Mouse (Mus musculus): ENCODE data around the gene Anks4b. TPM values are rescaled to one million over a fixed set of nuclear protein-coding genes. Genes with fewer than 3 reads are reported as not detected.
A peak's percentile ranks its signal among the peaks of the same experiment; 100 is the strongest.

Gene Anks4b
- polyA plus RNA-seq, 1 experiment from 2014 or later: 2.4 TPM

GRCm38 (mm10) chr7:120145191-120145590 lies 28.5 kb upstream of the Anks4b start, which contains the start of gene Zp2:
Gene Zp2 (minus strand): TSS chr7:120145291.
- no peaks in the 10 kb centered on the region for H3K27me3 ChIP-seq (ENCODE audit: insufficient read depth, low read length)
- 64% methylated on average over 9 of the region's 9 CpGs for WGBS (ENCODE audit: insufficient replicate concordance)
- H3K9me3 ChIP-seq (ENCODE audit: low read length): no peaks in the 10 kb centered on the region
- DNase-seq (no peak), ATAC-seq (no peak)
- TF ChIP-seq CTCF (IDR thresholded peaks at IDR 0.05; ENCODE audit: low read depth) (no peak), EP300 (IDR thresholded peaks at IDR 0.05; ENCODE audit: low read depth) (no peak)
- no peak within 1 kb of the TSS for H3K27ac ChIP-seq (ENCODE audit: low read depth)
- H3K4me2 ChIP-seq (ENCODE audit: low read depth, low read length): no peak within 1 kb of the TSS
- no peak within 1 kb of the TSS for H3K9ac ChIP-seq (replicated peaks)
- 0 out of 2 replicates have a peak, but pooled peaks cover 3% of the 10 kb centered on the region for H3K4me1 ChIP-seq (ENCODE audit: insufficient read depth)
- no peaks in the 10 kb centered on the region for H3K36me3 ChIP-seq (replicated peaks; ENCODE audit: insufficient read depth, low read length)
- no peak within 1 kb of the TSS for H3K4me3 ChIP-seq (ENCODE audit: low read depth, low read length)

GRCm38 (mm10) chr7:120150257-120150656 lies 23.4 kb upstream of the Anks4b start:
- 0 out of 2 replicates have a peak, but pooled peaks cover 3% of the 10 kb centered on the region for H3K4me1 ChIP-seq (ENCODE audit: insufficient read depth)
- H3K4me3 ChIP-seq (ENCODE audit: low read depth, low read length): no peak overlapping the region
- H3K36me3 ChIP-seq (replicated peaks; ENCODE audit: insufficient read depth, low read length): no peaks in the 10 kb centered on the region
- no peaks in the 10 kb centered on the region for H3K27me3 ChIP-seq (ENCODE audit: insufficient read depth, low read length)
- peak overlapping the region; percentile 67 for H3K27ac ChIP-seq (ENCODE audit: low read depth)
- H3K9me3 ChIP-seq (ENCODE audit: low read length): no peaks in the 10 kb centered on the region
- H3K4me2 ChIP-seq (ENCODE audit: low read depth, low read length): no peak overlapping the region
- DNase-seq (peak; percentile 24), ATAC-seq (peak; percentile 85)
- TF ChIP-seq CTCF (IDR thresholded peaks at IDR 0.05; ENCODE audit: low read depth): no peak
- no peak for TF ChIP-seq EP300 (IDR thresholded peaks at IDR 0.05; ENCODE audit: low read depth)
- WGBS (ENCODE audit: insufficient replicate concordance): 26% methylated on average over 3 of the region's 3 CpGs
- H3K9ac ChIP-seq (replicated peaks): no peak overlapping the region

- TF ChIP-seq EP300 (IDR thresholded peaks at IDR 0.05; ENCODE audit: low read depth): no peak
- Histone ChIP-seq H3K36me3 (replicated peaks; ENCODE audit: insufficient read depth, low read length) (no peaks in the 10 kb centered on the region), H3K9me3 (ENCODE audit: low read length) (no peaks in the 10 kb centered on the region), H3K4me2 (ENCODE audit: low read depth, low read length) (no peak overlapping the region), H3K9ac (replicated peaks) (no peak overlapping the region), H3K27ac (ENCODE audit: low read depth) (peak overlapping the region; percentile 67; the same call in 1 of the 2 replicates), H3K27me3 (ENCODE audit: insufficient read depth, low read length) (no peaks in the 10 kb centered on the region), H3K4me1 (ENCODE audit: insufficient read depth) (0 out of 2 replicates have a peak, but pooled peaks cover 3% of the 10 kb centered on the region), H3K4me3 (ENCODE audit: low read depth, low read length) (no peak overlapping the region)
- 66% methylated on average over 2 of the region's 2 CpGs for WGBS (ENCODE audit: insufficient replicate concordance)
- peak; percentile 64; the same call in 1 of the 2 replicates for ATAC-seq
- DNase-seq: no peak
These were observed 22.8 kb upstream of the Anks4b start for GRCm38 (mm10) chr7:120150898-120151297.

DNA sequence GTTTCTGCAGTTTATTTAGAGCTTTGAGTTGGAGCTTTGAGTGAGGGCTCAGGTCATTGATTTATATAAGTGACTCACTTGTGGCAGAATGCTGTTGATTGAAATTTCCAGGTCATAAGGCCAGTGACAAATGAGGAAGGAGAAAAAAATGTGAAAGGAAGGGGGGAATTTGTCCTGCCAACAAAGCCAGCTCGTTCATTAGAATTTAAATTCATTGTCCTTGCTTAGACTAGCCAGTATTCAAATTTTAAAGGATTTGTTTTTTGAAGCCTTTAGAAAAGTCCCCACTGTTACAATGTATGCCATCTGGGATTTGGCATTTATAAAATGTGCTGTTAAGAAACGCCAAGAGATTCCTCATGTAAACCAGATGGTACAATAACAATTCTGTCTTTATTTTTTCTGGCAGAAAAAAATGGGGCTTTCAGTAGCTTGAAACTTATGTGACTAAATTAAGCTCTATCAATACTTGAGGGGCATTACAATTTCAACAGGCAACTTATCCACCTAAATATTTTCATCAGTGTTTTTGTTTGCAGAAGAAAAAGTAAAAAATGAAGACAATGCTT lies 16.7 kb upstream of the Anks4b start:
- TF ChIP-seq CTCF (IDR thresholded peaks at IDR 0.05; ENCODE audit: low read depth) (no peak), EP300 (IDR thresholded peaks at IDR 0.05; ENCODE audit: low read depth) (no peak)
- Histone ChIP-seq H3K4me3 (ENCODE audit: low read depth, low read length) (no peak overlapping the region), H3K4me1 (ENCODE audit: insufficient read depth) (no peaks in the 10 kb centered on the region)

GRCm38 (mm10) chr7:120157575-120158061 lies 16.0 kb upstream of the Anks4b start:
- no peak for DNase-seq
- ATAC-seq: no peak
- no peaks in the 10 kb centered on the region for H3K27me3 ChIP-seq (ENCODE audit: insufficient read depth, low read length)
- H3K9me3 ChIP-seq (ENCODE audit: low read length): no peaks in the 10 kb centered on the region
- H3K9ac ChIP-seq (replicated peaks): no peak overlapping the region
- no peak overlapping the region for H3K27ac ChIP-seq (ENCODE audit: low read depth)
- no peaks in the 10 kb centered on the region for H3K4me1 ChIP-seq (ENCODE audit: insufficient read depth)
- H3K4me2 ChIP-seq (ENCODE audit: low read depth, low read length): no peak overlapping the region
- 70% methylated on average over 5 of the region's 5 CpGs for WGBS (ENCODE audit: insufficient replicate concordance)
- no peak overlapping the region for H3K4me3 ChIP-seq (ENCODE audit: low read depth, low read length)
- no peak for TF ChIP-seq EP300 (IDR thresholded peaks at IDR 0.05; ENCODE audit: low read depth)
- TF ChIP-seq CTCF (IDR thresholded peaks at IDR 0.05; ENCODE audit: low read depth): no peak
- no peaks in the 10 kb centered on the region for H3K36me3 ChIP-seq (replicated peaks; ENCODE audit: insufficient read depth, low read length)

More for the DNA sequence above, 16.7 kb upstream of the Anks4b start:
- H3K9me3 ChIP-seq (ENCODE audit: low read length): no peaks in the 10 kb centered on the region
- ATAC-seq: no peak
- H3K27me3 ChIP-seq (ENCODE audit: insufficient read depth, low read length): no peaks in the 10 kb centered on the region
- H3K27ac ChIP-seq (ENCODE audit: low read depth): no peak overlapping the region
- 52% methylated on average over 2 of the region's 2 CpGs for WGBS (ENCODE audit: insufficient replicate concordance)
- no peak overlapping the region for H3K4me2 ChIP-seq (ENCODE audit: low read depth, low read length)
- no peak overlapping the region for H3K9ac ChIP-seq (replicated peaks)
- DNase-seq: no peak
- H3K36me3 ChIP-seq (replicated peaks; ENCODE audit: insufficient read depth, low read length): no peaks in the 10 kb centered on the region

GRCm38 (mm10) chr7:120158121-120158613 lies 15.5 kb upstream of the Anks4b start:
- no peak overlapping the region for H3K9ac ChIP-seq (replicated peaks)
- no peak for ATAC-seq
- H3K27ac ChIP-seq (ENCODE audit: low read depth): no peak overlapping the region
- H3K27me3 ChIP-seq (ENCODE audit: insufficient read depth, low read length): no peaks in the 10 kb centered on the region
- no peak overlapping the region for H3K4me3 ChIP-seq (ENCODE audit: low read depth, low read length)
- no peak for DNase-seq
- whole genome bisulfite sequencing (ENCODE audit: insufficient replicate concordance): 45% methylated on average over 4 of the region's 4 CpGs
- TF ChIP-seq CTCF (IDR thresholded peaks at IDR 0.05; ENCODE audit: low read depth) (no peak), EP300 (IDR thresholded peaks at IDR 0.05; ENCODE audit: low read depth) (no peak)
- H3K4me1 ChIP-seq (ENCODE audit: insufficient read depth): no peaks in the 10 kb centered on the region
- no peaks in the 10 kb centered on the region for H3K36me3 ChIP-seq (replicated peaks; ENCODE audit: insufficient read depth, low read length)
- no peaks in the 10 kb centered on the region for H3K9me3 ChIP-seq (ENCODE audit: low read length)
- no peak overlapping the region for H3K4me2 ChIP-seq (ENCODE audit: low read depth, low read length)

Measured in liver, postnatal 0 days (tissue).